Mouse (Mus musculus) myocyte (in vitro differentiated cells): ENCODE data around the gene Yjefn3.

Experiments
- CEBPB ChIP-seq: IDR thresholded peaks from 2 replicates; pipeline ENCODE4 v1.6.1; 2011; ENCODE audit warnings: mild to moderate bottlenecking, moderate library complexity; ENCODE audit not compliant: poor library complexity, insufficient read depth, severe bottlenecking
- E2F4 ChIP-seq: IDR thresholded peaks from one replicate; pipeline ENCODE4 v1.6.1; 2011; ENCODE audit warnings: mild to moderate bottlenecking, control low read depth, moderate library complexity; ENCODE audit not compliant: insufficient read depth
- MAX ChIP-seq: IDR thresholded peaks from one replicate; pipeline ENCODE4 v1.6.1; 2011; ENCODE audit warnings: low read depth, mild to moderate bottlenecking, control low read depth
- MYOD1 ChIP-seq, 3 experiments: IDR thresholded peaks; one replicate each; pipeline ENCODE4 v1.6.1; 2011; ENCODE audit warnings: control low read depth in 2 of 3, low read depth in 2 of 3, mild to moderate bottlenecking in 2 of 3, moderate library complexity in 1 of 3; ENCODE audit not compliant: insufficient read length in 2 of 3, control insufficient read depth in 1 of 3
- MYOG ChIP-seq, 3 experiments: IDR thresholded peaks; one replicate each; pipeline ENCODE4 v1.6.1; 2011; ENCODE audit warnings: control low read depth in 2 of 3, low read depth in 2 of 3, mild to moderate bottlenecking in 2 of 3; ENCODE audit not compliant: insufficient read length in 2 of 3, control insufficient read depth in 1 of 3, insufficient read depth in 1 of 3
- POLR2A ChIP-seq: IDR thresholded peaks from one replicate; pipeline ENCODE4 v1.6.1; 2011; ENCODE audit warnings: low read depth, mild to moderate bottlenecking, control low read depth, moderate library complexity; ENCODE audit not compliant: insufficient read length
- POLR2AphosphoS2 ChIP-seq: IDR thresholded peaks from one replicate; pipeline ENCODE4 v1.6.1; 2011; ENCODE audit warnings: low read depth, control low read depth; ENCODE audit not compliant: insufficient read length
- REST ChIP-seq: IDR thresholded peaks from one replicate; pipeline ENCODE4 v1.6.1; 2011; ENCODE audit warnings: mild to moderate bottlenecking, control low read depth, moderate library complexity; ENCODE audit not compliant: insufficient read depth, insufficient read length
- SRF ChIP-seq: IDR thresholded peaks from one replicate; pipeline ENCODE4 v1.6.1; 2011; ENCODE audit warnings: low read depth; ENCODE audit not compliant: control insufficient read depth, insufficient read length
- TCF12 ChIP-seq: IDR thresholded peaks from one replicate; pipeline ENCODE4 v1.6.1; 2011; ENCODE audit warnings: mild to moderate bottlenecking, control low read depth; ENCODE audit not compliant: poor library complexity, insufficient read depth, severe bottlenecking
- TCF3 ChIP-seq: IDR thresholded peaks from one replicate; pipeline ENCODE4 v1.6.1; 2011; ENCODE audit warnings: low read depth, control low read depth; ENCODE audit not compliant: insufficient read length
- USF1 ChIP-seq: IDR thresholded peaks from one replicate; pipeline ENCODE4 v1.6.1; 2011; ENCODE audit warnings: low read depth, mild to moderate bottlenecking, control low read depth, moderate library complexity

GRCm38 (mm10) chr8:69888902-69889301 is 13.6 kb downstream of the Yjefn3 start:
- TF ChIP-seq POLR2AphosphoS2 (no peak), E2F4 (no peak), CEBPB (no peak), REST (no peak), POLR2A (peak; percentile 20), TCF12 (no peak), MAX (no peak), TCF3 (no peak), MYOG (IDR thresholded peaks at IDR 0.05; ENCODE audit: control insufficient read depth in 1 of 3, insufficient read depth in 1 of 3, insufficient read length in 2 of 3, low read depth in 2 of 3) (no peak), MYOD1 (IDR thresholded peaks at IDR 0.05; ENCODE audit: control insufficient read depth in 1 of 3, insufficient read length in 2 of 3, low read depth in 2 of 3) (no peak), USF1 (no peak), SRF (no peak)
